Mouse (Mus musculus) MEL (cell line): Measurements from ENCODE around the gene Abi3.
"Not testable (repeated sequence)": the region's sequence is repeated elsewhere in the genome, so short reads cannot be mapped to it uniquely, and the experiment has no call there.

ENCODE experiments used
- CHD1 ChIP-seq: IDR thresholded peaks from 2 replicates; pipeline ENCODE4 v1.6.1; 2012; ENCODE audit warnings: low read depth, mild to moderate bottlenecking, inconsistent platforms, low read length, improper control_type of control experiment
- CTCF ChIP-seq, 3 experiments: IDR thresholded peaks in 2 of 3; conservative IDR thresholded peaks in 1 of 3; 2 replicates each; pipeline ENCODE4 v1.5.1; 2011 to 2012; ENCODE audit warnings: low read length in 3 of 3, low read depth in 2 of 3, mild to moderate bottlenecking in 2 of 3, improper control_type of control experiment in 1 of 3, inconsistent platforms in 1 of 3, mixed read lengths in 1 of 3, moderate library complexity in 1 of 3; ENCODE audit not compliant: control insufficient read depth in 1 of 3, insufficient read depth in 1 of 3, poor library complexity in 1 of 3, severe bottlenecking in 1 of 3
- SIN3A ChIP-seq: IDR thresholded peaks from 2 replicates; pipeline ENCODE4 v1.6.1; 2012; ENCODE audit warnings: low read length, improper control_type of control experiment, inconsistent platforms
- UBTF ChIP-seq: IDR thresholded peaks from 2 replicates; pipeline ENCODE4 v1.6.1; 2012; ENCODE audit warnings: low read depth, mild to moderate bottlenecking, inconsistent platforms, low read length, improper control_type of control experiment, moderate library complexity, borderline replicate concordance; ENCODE audit not compliant: insufficient read depth
- ZNF384 ChIP-seq: IDR thresholded peaks from 2 replicates; pipeline ENCODE4 v1.6.1; 2012; ENCODE audit warnings: low read depth, mild to moderate bottlenecking, inconsistent platforms, low read length, improper control_type of control experiment

- not testable (repeated sequence) for TF ChIP-seq ZNF384; CTCF (IDR thresholded peaks at IDR 0.05 in 2 of 3, conservative IDR thresholded peaks at IDR 0.05 in 1 of 3; ENCODE audit: control insufficient read depth in 1 of 3, insufficient read depth in 1 of 3, low read depth in 2 of 3, low read length in 3 of 3, poor library complexity in 1 of 3, severe bottlenecking in 1 of 3); CHD1; SIN3A; UBTF
Measured at GRCm38 (mm10) chr11:95879861-95880260, 37.6 kb upstream of the Abi3 start.
